Mouse (Mus musculus) bone marrow macrophage, adult 2 months (primary cell): ENCODE measurements at regions not wholly inside any gene's neighbourhood (a gene's known extent, or its start where the extent isn't known, plus 50 kb on each side); places are given as distances from the start of the nearest gene placed in this dataset.
"Not testable (repeated sequence)": the region's sequence is repeated elsewhere in the genome, so short reads cannot be mapped to it uniquely, and the experiment has no call there.

Experiments
- H3K27ac ChIP-seq: 2 replicates; pipeline ENCODE4 v1.5.1; 2012; ENCODE audit warnings: low read depth, low read length; ENCODE audit not compliant: insufficient read depth
- H3K4me1 ChIP-seq: 2 replicates; pipeline ENCODE4 v1.6.1; 2012; ENCODE audit warnings: low read length; ENCODE audit not compliant: control insufficient read depth, insufficient read depth
- H3K4me3 ChIP-seq: 2 replicates; pipeline ENCODE4 v1.5.1; 2012; ENCODE audit warnings: mild to moderate bottlenecking, low read length, moderate library complexity; ENCODE audit not compliant: insufficient read depth
- CTCF ChIP-seq: IDR thresholded peaks from 2 replicates; pipeline ENCODE4 v1.5.1; 2012; ENCODE audit warnings: low read depth, mild to moderate bottlenecking, low read length, moderate library complexity
- POLR2A ChIP-seq: IDR thresholded peaks from 2 replicates; pipeline ENCODE4 v1.6.1; 2012; ENCODE audit warnings: mild to moderate bottlenecking, low read depth, low read length, borderline replicate concordance

DNA sequence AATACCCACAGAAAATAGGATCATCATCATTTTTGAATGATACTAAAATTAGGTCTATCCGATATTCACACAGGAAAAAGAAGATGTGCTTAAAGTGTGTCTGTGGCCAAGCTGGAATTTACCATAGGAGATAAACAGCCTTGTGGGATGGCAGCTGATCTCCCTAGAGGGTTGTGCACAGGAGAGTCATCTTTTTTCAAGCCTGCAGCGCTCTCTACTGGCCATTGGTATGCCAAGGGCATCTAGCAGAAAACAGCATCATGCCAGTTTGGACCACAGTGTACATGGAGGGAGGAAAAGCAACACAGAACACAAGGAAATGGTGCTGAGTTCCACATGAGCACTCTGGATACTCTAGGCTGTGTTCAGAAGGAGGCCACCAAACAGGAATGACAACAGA lies 74.1 kb upstream of the Diaph3 start:
- no peaks in the 10 kb centered on the region for H3K4me1 ChIP-seq
- H3K4me3 ChIP-seq = no peak overlapping the region
- TF ChIP-seq POLR2A (no peak), CTCF (peak; percentile 80)
- no peak overlapping the region for H3K27ac ChIP-seq

DNA sequence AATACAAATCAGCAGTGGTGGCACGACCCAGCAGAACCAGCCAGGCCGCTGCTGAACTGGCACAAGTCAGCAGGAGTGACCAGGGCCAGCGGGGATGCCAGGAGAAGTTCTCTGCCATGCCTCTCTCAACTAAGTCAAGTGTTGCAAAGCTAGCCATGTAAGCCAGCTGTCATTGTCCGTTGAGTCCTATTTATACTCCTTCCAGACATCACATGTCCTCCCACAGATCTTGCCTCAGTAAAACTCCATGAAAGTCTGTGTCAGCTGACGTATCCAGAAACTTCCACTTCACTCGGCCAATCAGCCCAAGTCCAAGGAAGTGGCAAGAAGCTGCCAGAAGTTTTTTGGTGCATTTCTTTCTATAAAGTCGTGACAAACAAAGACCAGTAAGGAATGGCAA lies 76.0 kb upstream of the Diaph3 start:
- TF ChIP-seq POLR2A = no peak
- no peak overlapping the region for H3K27ac ChIP-seq
- no peaks in the 10 kb centered on the region for H3K4me1 ChIP-seq
- no peak overlapping the region for H3K4me3 ChIP-seq

DNA sequence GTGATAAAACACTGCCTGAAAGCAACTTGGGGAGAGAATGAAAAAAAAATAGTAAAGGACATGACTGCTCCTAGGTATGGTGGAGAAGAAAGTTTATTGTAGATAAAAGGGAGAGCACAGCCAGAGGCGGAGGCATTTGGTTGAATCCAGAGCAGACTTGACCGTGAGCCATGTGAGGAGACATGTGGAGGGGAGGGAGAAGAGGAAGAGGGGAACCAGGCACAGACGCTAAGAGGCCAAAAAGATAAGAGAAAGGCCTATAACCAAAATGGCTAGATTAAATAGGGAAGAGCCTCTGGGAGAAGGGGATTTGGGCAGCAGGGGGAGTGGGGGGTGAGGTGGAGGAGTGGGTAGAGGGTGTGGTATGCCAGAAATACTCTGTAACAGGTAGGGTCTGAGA lies 78.9 kb upstream of the Diaph3 start:
- no peak overlapping the region for H3K27ac ChIP-seq
- H3K4me3 ChIP-seq = no peak overlapping the region
- TF ChIP-seq POLR2A = no peak
- no peak for TF ChIP-seq CTCF
- no peaks in the 10 kb centered on the region for H3K4me1 ChIP-seq

DNA sequence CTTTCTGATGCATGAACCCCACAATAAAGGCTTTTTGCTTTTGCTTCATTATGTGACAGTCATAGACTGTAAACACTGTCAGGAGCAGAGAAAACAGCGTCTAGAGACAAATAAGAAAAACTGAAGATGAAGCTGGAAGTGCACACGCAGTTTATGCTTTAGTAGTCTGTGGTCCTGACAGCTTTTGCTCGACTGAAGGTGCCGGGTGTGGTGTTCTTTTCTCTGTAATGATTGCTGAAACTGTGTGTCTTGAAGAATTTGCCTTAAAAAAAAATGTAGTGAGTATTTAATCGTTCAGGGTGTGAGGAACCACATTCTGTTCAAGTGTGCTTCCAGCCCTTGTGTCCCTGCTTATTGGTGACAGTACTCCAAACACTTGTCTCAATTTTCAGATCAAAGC lies 83.8 kb upstream of the Diaph3 start:
- TF ChIP-seq POLR2A = no peak
- no peak for TF ChIP-seq CTCF
- Histone ChIP-seq H3K4me3 (no peak overlapping the region), H3K27ac (no peak overlapping the region), H3K4me1 (no peaks in the 10 kb centered on the region)

DNA sequence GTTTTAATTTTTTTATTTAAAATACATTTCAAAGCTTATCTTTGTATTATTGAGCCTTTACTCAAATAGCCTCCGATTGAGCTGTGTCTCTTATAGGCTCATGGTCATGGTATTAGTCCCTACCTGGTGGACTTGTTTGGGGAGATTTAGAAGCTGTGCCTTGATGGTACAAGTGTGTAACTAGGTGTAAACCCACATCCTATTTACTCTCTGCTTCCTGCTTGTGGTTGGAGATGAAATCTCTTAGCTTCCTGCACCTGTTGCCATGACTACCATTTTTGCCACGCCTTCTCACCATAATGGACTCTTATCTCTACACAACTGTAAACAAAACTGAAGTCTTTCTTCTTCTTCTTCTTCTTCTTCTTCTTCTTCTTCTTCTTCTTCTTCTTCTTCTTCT lies 108.2 kb upstream of the Diaph3 start:
- TF ChIP-seq POLR2A (no peak), CTCF (no peak)
- H3K4me3 ChIP-seq = no peak overlapping the region
- H3K27ac ChIP-seq = no peak overlapping the region
- H3K4me1 ChIP-seq = no peaks in the 10 kb centered on the region

DNA sequence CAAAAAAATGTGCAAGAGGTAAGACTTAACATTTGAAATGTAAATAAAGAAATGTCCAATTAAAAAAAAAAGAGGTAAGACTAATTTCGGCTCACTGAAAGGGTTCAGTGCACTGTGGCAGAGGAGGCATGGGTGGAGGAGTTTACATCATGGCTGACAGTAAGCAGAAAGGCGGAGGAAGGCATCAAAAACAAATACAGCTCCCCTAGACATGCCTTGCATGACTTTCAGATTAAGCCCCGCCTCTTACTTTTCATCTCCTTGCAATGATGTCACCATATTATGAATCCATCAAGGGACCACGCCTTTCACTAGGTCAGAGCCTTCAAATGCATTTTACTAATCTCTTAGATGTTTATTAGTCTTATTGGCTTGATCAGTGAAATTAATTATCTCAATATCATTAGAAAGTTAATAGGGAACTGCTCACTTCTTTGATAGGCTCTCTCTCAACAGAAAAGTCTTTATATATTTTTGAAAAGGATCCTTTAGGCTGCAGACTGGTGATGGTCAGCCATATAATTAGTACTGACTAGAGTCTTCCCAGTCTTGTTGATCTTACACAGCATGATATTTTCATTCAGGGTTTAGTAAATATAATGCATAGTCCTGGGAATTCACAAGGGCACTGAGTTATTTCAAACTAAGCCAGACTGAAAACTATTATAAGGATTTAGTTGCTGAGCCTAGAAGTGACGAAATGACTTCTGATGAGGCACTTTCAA lies 114.6 kb upstream of the Diaph3 start:
- TF ChIP-seq CTCF = no peak
- Histone ChIP-seq H3K4me3 (no peak overlapping the region), H3K27ac (no peak overlapping the region), H3K4me1 (no peaks in the 10 kb centered on the region)

DNA sequence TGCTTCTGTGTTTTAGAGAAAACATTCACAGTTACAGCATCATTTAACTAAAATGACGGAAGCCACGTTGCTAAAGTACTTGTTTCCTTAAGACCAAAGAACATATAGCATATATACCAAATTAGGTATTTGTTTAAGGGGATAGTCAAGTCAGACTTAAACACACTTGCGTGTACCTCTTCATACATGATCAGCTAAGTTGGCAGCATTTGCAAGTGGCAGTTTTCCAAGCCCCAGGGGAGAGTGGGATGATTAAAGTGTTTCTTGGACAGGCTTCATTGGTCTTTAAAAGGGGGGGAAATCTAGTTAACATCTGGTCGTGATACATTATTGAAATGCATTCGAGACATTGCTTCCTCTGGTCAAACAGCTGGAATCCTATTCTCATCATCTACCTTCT lies 120.7 kb upstream of the Diaph3 start:
- no peak overlapping the region for H3K4me3 ChIP-seq
- no peak overlapping the region for H3K27ac ChIP-seq
- TF ChIP-seq CTCF (no peak), POLR2A (no peak)
- H3K4me1 ChIP-seq = no peaks in the 10 kb centered on the region

DNA sequence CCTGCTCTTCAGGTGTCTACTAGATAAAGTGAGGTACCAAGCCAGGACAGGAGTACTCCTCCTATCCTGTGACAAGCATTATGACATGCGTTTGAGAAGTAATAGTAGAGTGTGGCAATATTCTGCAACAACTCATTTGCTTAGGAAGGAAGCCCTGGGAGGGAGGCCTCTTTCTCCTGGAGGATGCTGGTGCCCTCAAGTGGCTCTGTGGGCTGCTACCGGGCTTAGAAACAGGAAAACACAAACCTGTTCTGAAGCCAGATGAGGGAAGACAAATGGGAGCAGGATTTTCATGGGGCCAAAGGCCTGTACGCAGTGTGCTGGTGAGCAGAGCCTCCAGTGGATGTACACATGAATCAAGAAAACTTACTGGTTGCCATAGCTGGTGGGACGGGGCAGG lies 123.8 kb upstream of the Diaph3 start:
- H3K27ac ChIP-seq = no peak overlapping the region
- H3K4me1 ChIP-seq = no peaks in the 10 kb centered on the region
- H3K4me3 ChIP-seq = no peak overlapping the region
- TF ChIP-seq POLR2A (no peak), CTCF (no peak)

DNA sequence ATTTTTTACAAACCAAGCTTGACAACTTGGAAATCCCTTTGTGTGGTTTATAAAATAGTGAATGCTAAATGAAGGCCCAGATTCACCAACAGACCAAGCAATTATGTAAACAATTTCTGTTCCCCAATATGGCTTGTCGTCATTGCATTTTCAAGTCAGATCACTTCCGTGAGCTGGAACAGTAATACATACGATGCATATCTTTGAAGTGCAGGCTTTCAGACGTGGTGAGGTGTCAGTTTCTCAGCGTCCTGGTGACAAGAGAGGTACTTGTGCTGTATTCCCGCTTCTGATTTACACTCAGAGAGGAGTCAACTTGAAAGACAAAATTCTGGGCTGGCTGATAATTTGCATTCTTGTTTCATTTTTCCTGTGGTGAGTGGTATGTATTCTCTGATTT lies 125.3 kb upstream of the Diaph3 start:
- no peak overlapping the region for H3K27ac ChIP-seq
- no peak for TF ChIP-seq POLR2A
- TF ChIP-seq CTCF = no peak
- H3K4me3 ChIP-seq = no peak overlapping the region
- H3K4me1 ChIP-seq = no peaks in the 10 kb centered on the region

DNA sequence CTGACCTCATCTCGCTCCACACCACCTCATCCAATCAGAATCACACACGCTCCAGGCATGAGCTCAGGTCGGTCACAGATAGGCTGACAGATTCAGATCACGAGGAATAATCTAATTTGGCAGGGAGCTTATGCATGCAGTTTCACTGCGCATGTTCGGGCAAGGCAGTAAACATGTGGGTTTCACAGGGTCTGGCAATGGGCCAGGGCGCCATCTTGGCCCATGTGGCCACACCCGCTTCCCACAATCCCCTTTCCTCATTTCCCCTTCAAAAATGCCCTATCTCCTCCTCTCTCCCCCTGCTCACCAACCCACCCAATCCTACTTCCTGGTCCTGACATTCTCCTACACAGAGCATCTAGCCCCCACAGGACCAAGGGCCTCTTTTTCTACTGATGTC lies 127.2 kb upstream of the Tdrd3 start:
- H3K4me3 ChIP-seq, H3K4me1 ChIP-seq: not testable (repeated sequence)

DNA sequence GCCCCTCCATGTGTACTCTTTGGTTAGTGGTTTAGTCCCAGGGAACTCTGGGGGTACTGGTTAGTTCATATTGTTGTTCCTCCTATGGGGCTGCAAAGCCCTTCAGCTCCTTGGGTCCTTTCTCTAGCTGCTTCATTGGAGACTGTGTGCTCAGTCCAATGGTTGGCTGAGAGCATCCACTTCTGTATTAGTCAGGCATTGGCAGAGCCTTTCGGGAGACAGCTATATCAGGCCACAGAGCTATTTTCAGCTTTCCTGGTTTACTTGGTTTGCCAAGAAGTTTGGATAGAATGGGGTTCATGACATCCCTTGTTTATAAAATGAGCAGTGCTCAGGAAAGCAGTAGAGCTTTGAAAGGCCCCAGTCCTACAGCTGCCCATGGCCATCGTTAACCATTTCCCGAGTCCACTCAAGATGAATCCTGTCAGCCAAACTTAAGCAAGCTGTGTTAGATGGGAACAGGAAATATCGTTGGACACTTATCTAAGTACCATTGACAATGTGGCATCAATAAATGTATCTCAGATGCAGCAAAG lies 126.7 kb upstream of the Tdrd3 start:
- TF ChIP-seq POLR2A (no peak), CTCF (no peak)
- Histone ChIP-seq H3K4me3 (no peak overlapping the region), H3K27ac (no peak overlapping the region), H3K4me1 (no peaks in the 10 kb centered on the region)

More for the DNA sequence above, 127.2 kb upstream of the Tdrd3 start:
- H3K27ac ChIP-seq = not testable (repeated sequence)
